Mouse (Mus musculus): Measurements from ENCODE around the gene Rtn1. TPM values are rescaled to one million over a fixed set of nuclear protein-coding genes. Genes with fewer than 3 reads are reported as not detected.

Gene Rtn1
- 2,935 and 3,200 TPM in 2 replicates for polyA plus RNA-seq (2015; fragmentation: Nextera tagmentation; extraction: Ambion mirVana)

- peak within 1 kb of the TSS; percentile 90 for H3K27ac ChIP-seq (replicated peaks)
- H3K4me2 ChIP-seq: peak within 1 kb of the TSS; percentile 80
- peak within 1 kb of the TSS; percentile 89 for H3K9ac ChIP-seq
- peaks cover 20% of the 10 kb centered on the region for H3K4me1 ChIP-seq (replicated peaks)
- no peaks in the 10 kb centered on the region for H3K36me3 ChIP-seq
- ATAC-seq (ENCODE audit: low FRiP score, low read depth): no peak; the same call in 1 of the 2 replicates
- WGBS: 28% methylated on average over 6 of the region's 6 CpGs
- H3K4me3 ChIP-seq: peak within 1 kb of the TSS; percentile 89
- H3K27me3 ChIP-seq: no peaks in the 10 kb centered on the region
- H3K9me3 ChIP-seq: no peaks in the 10 kb centered on the region
These were observed at the start of gene Rtn1 for GRCm38 (mm10) chr12:72408954-72409353. TSS of gene Rtn1 (minus strand) at chr12:72409054.

- H3K4me3 ChIP-seq: no peak overlapping the region
- H3K4me2 ChIP-seq: no peak overlapping the region
- H3K9me3 ChIP-seq: no peaks in the 10 kb centered on the region
- no peak overlapping the region for H3K27ac ChIP-seq (replicated peaks)
- no peaks in the 10 kb centered on the region for H3K4me1 ChIP-seq (replicated peaks)
- no peaks in the 10 kb centered on the region for H3K36me3 ChIP-seq
- H3K9ac ChIP-seq: no peak overlapping the region
- no peak for ATAC-seq (ENCODE audit: low FRiP score, low read depth)
- H3K27me3 ChIP-seq: no peaks in the 10 kb centered on the region
- WGBS: 76% methylated on average over 17 of the region's 17 CpGs
These were observed 45.1 kb upstream of the Rtn1 start for GRCm38 (mm10) chr12:72453941-72454340.

GRCm38 (mm10) chr12:72441839-72442576 is 33.2 kb upstream of the Rtn1 start, which contains the start of gene Lrrc9:
TSS of gene Lrrc9 (plus strand) at chr12:72441866.
- peaks cover 23% of the 10 kb centered on the region for H3K4me1 ChIP-seq (replicated peaks)
- H3K27me3 ChIP-seq: no peaks in the 10 kb centered on the region
- peak within 1 kb of the TSS; percentile 46 for H3K9ac ChIP-seq
- H3K4me2 ChIP-seq: peak within 1 kb of the TSS; percentile 80
- 0 out of 2 replicates have a peak within 1 kb of the TSS, but pooled peaks have one; percentile 18 for H3K27ac ChIP-seq (replicated peaks)
- under 1% methylated on average over 31 of the region's 31 CpGs for WGBS
- peak; percentile 89 for ATAC-seq (ENCODE audit: low FRiP score, low read depth)
- H3K36me3 ChIP-seq: no peaks in the 10 kb centered on the region
- peak within 1 kb of the TSS; percentile 45 for H3K4me3 ChIP-seq
- no peaks in the 10 kb centered on the region for H3K9me3 ChIP-seq

- Histone ChIP-seq H3K9ac (no peak overlapping the region), H3K27me3 (no peaks in the 10 kb centered on the region), H3K27ac (replicated peaks) (no peak overlapping the region), H3K9me3 (no peaks in the 10 kb centered on the region), H3K4me2 (no peak overlapping the region), H3K4me1 (replicated peaks) (peaks cover 23% of the 10 kb centered on the region), H3K36me3 (no peaks in the 10 kb centered on the region), H3K4me3 (no peak overlapping the region)
- WGBS: 44% methylated on average over 6 of the region's 6 CpGs
- ATAC-seq (ENCODE audit: low FRiP score, low read depth): no peak
These were observed 30.2 kb upstream of the Rtn1 start for GRCm38 (mm10) chr12:72438961-72439480.

- no peak for ATAC-seq (ENCODE audit: low FRiP score, low read depth)
- 48% methylated on average over 10 of the region's 10 CpGs for WGBS
These were observed 29.0 kb upstream of the Rtn1 start for GRCm38 (mm10) chr12:72437676-72438341.

GRCm38 (mm10) chr12:72433241-72433865 is 24.5 kb upstream of the Rtn1 start:
- 47% methylated on average over 9 of the region's 9 CpGs for whole genome bisulfite sequencing
- H3K4me1 ChIP-seq (replicated peaks): peaks cover 7% of the 10 kb centered on the region
- ATAC-seq (ENCODE audit: low FRiP score, low read depth): 0 out of 2 replicates have a peak, but pooled peaks have one; percentile 42
- H3K4me3 ChIP-seq: no peak overlapping the region
- no peaks in the 10 kb centered on the region for H3K27me3 ChIP-seq
- no peak overlapping the region for H3K9ac ChIP-seq
- no peaks in the 10 kb centered on the region for H3K9me3 ChIP-seq
- H3K4me2 ChIP-seq: no peak overlapping the region
- H3K36me3 ChIP-seq: no peaks in the 10 kb centered on the region
- H3K27ac ChIP-seq (replicated peaks): peak overlapping the region; percentile 56; the same call in 1 of the 2 replicates

More at GRCm38 (mm10) chr12:72437676-72438341, 29.0 kb upstream of the Rtn1 start:
- Histone ChIP-seq H3K27ac (replicated peaks) (peak overlapping the region; percentile 14; the same call in 1 of the 2 replicates), H3K9me3 (no peaks in the 10 kb centered on the region), H3K4me3 (no peak overlapping the region), H3K9ac (no peak overlapping the region), H3K36me3 (no peaks in the 10 kb centered on the region), H3K4me2 (no peak overlapping the region), H3K27me3 (no peaks in the 10 kb centered on the region), H3K4me1 (replicated peaks) (peaks cover 23% of the 10 kb centered on the region)

- Histone ChIP-seq H3K36me3 (no peaks in the 10 kb centered on the region), H3K4me2 (no peak overlapping the region), H3K27ac (replicated peaks) (no peak overlapping the region), H3K9me3 (no peaks in the 10 kb centered on the region), H3K9ac (no peak overlapping the region), H3K27me3 (no peaks in the 10 kb centered on the region), H3K4me1 (replicated peaks) (peaks cover under 1% of the 10 kb centered on the region), H3K4me3 (no peak overlapping the region)
- no peak for ATAC-seq (ENCODE audit: low FRiP score, low read depth)
- WGBS: 81% methylated on average over 4 of the region's 4 CpGs
These were observed 23.4 kb upstream of the Rtn1 start for GRCm38 (mm10) chr12:72432209-72432608.

- H3K4me2 ChIP-seq: peak overlapping the region; percentile 42
- no peaks in the 10 kb centered on the region for H3K4me1 ChIP-seq (replicated peaks)
- H3K9ac ChIP-seq: no peak overlapping the region
- no peaks in the 10 kb centered on the region for H3K27me3 ChIP-seq
- no peak overlapping the region for H3K27ac ChIP-seq (replicated peaks)
- H3K4me3 ChIP-seq: no peak overlapping the region
- no peaks in the 10 kb centered on the region for H3K36me3 ChIP-seq
- no peaks in the 10 kb centered on the region for H3K9me3 ChIP-seq
- peak; percentile 78 for ATAC-seq (ENCODE audit: low FRiP score, low read depth)
- WGBS: 22% methylated on average over 11 of the region's 11 CpGs
These were observed 18.9 kb upstream of the Rtn1 start for GRCm38 (mm10) chr12:72427722-72428126.

GRCm38 (mm10) chr12:72422681-72423080 is 13.8 kb upstream of the Rtn1 start:
- H3K4me2 ChIP-seq: no peak overlapping the region
- H3K27ac ChIP-seq (replicated peaks): no peak overlapping the region
- H3K9ac ChIP-seq: no peak overlapping the region
- H3K27me3 ChIP-seq: no peaks in the 10 kb centered on the region
- no peaks in the 10 kb centered on the region for H3K36me3 ChIP-seq
- 61% methylated on average over 4 of the region's 4 CpGs for WGBS
- no peak overlapping the region for H3K4me3 ChIP-seq
- ATAC-seq (ENCODE audit: low FRiP score, low read depth): no peak
- H3K4me1 ChIP-seq (replicated peaks): no peaks in the 10 kb centered on the region
- H3K9me3 ChIP-seq: no peaks in the 10 kb centered on the region

- 33% methylated on average over 3 of the region's 3 CpGs for WGBS
- Histone ChIP-seq H3K4me2 (no peak overlapping the region), H3K27ac (replicated peaks) (no peak overlapping the region), H3K36me3 (no peaks in the 10 kb centered on the region), H3K27me3 (no peaks in the 10 kb centered on the region), H3K9ac (no peak overlapping the region), H3K4me1 (replicated peaks) (no peaks in the 10 kb centered on the region), H3K9me3 (no peaks in the 10 kb centered on the region), H3K4me3 (no peak overlapping the region)
- ATAC-seq (ENCODE audit: low FRiP score, low read depth): no peak
These were observed 8.9 kb upstream of the Rtn1 start for GRCm38 (mm10) chr12:72417762-72418161.

GRCm38 (mm10) chr12:72408111-72408891 is 553 bp downstream of the Rtn1 start:
- no peaks in the 10 kb centered on the region for H3K9me3 ChIP-seq
- H3K27me3 ChIP-seq: no peaks in the 10 kb centered on the region
- H3K4me3 ChIP-seq: peak overlapping the region; percentile 89
- H3K9ac ChIP-seq: peak overlapping the region; percentile 89
- H3K4me1 ChIP-seq (replicated peaks): peaks cover 20% of the 10 kb centered on the region
- peak overlapping the region; percentile 90 for H3K27ac ChIP-seq (replicated peaks)
- no peaks in the 10 kb centered on the region for H3K36me3 ChIP-seq
- H3K4me2 ChIP-seq: peak overlapping the region; percentile 80
- peak; percentile 87 for ATAC-seq (ENCODE audit: low FRiP score, low read depth)
- WGBS: under 1% methylated on average over 63 of the region's 63 CpGs
